25 mouse cellular contexts compared by ENCODE assay signal in the genomic region with DNA sequence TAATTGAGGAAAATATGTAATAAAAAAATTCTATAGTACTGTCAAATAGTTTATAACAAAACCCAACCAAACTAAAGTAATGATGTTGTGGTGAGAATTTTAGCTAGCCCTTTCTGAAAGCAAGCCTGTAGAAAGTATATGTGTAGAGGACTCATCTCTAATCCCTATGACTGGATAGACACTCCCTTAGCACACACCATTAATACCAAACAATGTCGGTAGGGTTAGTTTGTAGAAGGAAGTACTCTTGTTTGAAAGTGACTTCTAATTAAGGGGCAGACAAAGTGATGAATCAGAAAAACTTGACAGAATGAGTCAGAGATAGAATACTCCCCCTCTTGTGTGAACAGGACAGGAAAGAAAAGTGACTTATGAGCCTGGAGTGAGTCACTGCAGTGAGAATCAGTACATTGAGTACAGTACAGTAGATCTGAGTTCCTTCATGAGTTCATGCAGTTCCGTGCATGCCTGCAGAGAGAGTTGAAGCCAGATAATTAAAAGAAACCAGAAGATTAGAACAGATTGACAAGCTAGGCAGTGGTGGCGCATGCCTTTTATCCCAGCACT.
DNase-seq lines count a peak whose midpoint lies in the region; ATAC-seq lines count a peak whose summit lies in the region.
"Had no signal": no experiment of that assay in that cellular context is flagged by ENCODE, and none has a peak within 500 bp of the region (broad histone marks: within the 10 kb centered on the region; RNA-seq: fewer than 3 reads in every experiment).

No protein-coding gene starts in this region.

- H3K4me1 ChIP-seq in stomach, embryonic 16.5 days (ENCODE audit: control insufficient read depth, insufficient read depth, low read length): no peaks in the 10 kb centered on the region
- H3K4me1 ChIP-seq: limb, embryonic 12.5 days; liver, embryonic 15.5 days; midbrain, embryonic 10.5 days; neural tube, embryonic 13.5 days had no signal

- H3K9me3 ChIP-seq in stomach, embryonic 16.5 days (replicated peaks; ENCODE audit: control insufficient read depth, low read length): no peaks in the 10 kb centered on the region
- H3K9me3 ChIP-seq: limb, embryonic 12.5 days; liver, embryonic 15.5 days; midbrain, embryonic 10.5 days; neural tube, embryonic 13.5 days had no signal

- no peak overlapping the region for H3K27ac ChIP-seq in stomach, embryonic 16.5 days (ENCODE audit: low read length)
- H3K27ac ChIP-seq: limb, embryonic 12.5 days; liver, embryonic 15.5 days; midbrain, embryonic 10.5 days; neural tube, embryonic 13.5 days had no signal

- H3K4me3 ChIP-seq in stomach, embryonic 16.5 days (replicated peaks; ENCODE audit: low read length): no peak overlapping the region
- H3K4me3 ChIP-seq: limb, embryonic 12.5 days; liver, embryonic 15.5 days; midbrain, embryonic 10.5 days; neural tube, embryonic 13.5 days had no signal

- 68% methylated on average over 3 of the region's 3 CpGs for WGBS in stomach, embryonic 16.5 days

- H3K27me3 ChIP-seq in stomach, embryonic 16.5 days (ENCODE audit: control insufficient read depth, insufficient read depth, low read length): no peaks in the 10 kb centered on the region
- H3K27me3 ChIP-seq: limb, embryonic 12.5 days; liver, embryonic 15.5 days; neural tube, embryonic 13.5 days had no signal

- ATAC-seq in stomach, embryonic 16.5 days (ENCODE audit: insufficient read depth, low FRiP score): peak; percentile 79
- no peak for ATAC-seq in activated CD4-positive, CD25-positive, alpha-beta regulatory T cell, adult 4 months
- ATAC-seq: CD4-positive, CD25-positive, alpha-beta regulatory T cell, adult 4 months; forebrain, embryonic 14.5 days; hindbrain, embryonic 16.5 days; midbrain, embryonic 16.5 days had no signal

- DNase-seq in left cerebral cortex, adult 11 months (ENCODE audit: low spot score): peak; percentile 8
- no peak for DNase-seq in left cerebral cortex, postnatal 36 days (ENCODE audit: low spot score in 2 of 2)
- DNase-seq in 416B (ENCODE audit: low read depth): peak; percentile 10
- DNase-seq in NIH3T3 (ENCODE audit: low read depth): peak; percentile 63
- DNase-seq in embryo, embryonic 11 days: no peak
- no peak for DNase-seq in embryo, embryonic 10 days (ENCODE audit: low spot score)
- DNase-seq: adrenal gland, postnatal 25 days; cerebellum, adult 18-20 months; cerebellum, postnatal 10 days; gastrocnemius, postnatal 14 days; heart, postnatal 14 days; kidney, adult 18-20 months; kidney, postnatal 4 days; lung, embryonic 14.5 days; right cerebral cortex, postnatal 25 days had no signal

- no peaks in the 10 kb centered on the region for H3K36me3 ChIP-seq in stomach, embryonic 16.5 days (ENCODE audit: control insufficient read depth, insufficient read depth, low read length)
- H3K36me3 ChIP-seq: limb, embryonic 12.5 days; liver, embryonic 15.5 days; midbrain, embryonic 10.5 days; neural tube, embryonic 13.5 days had no signal

- intact Hi-C loops in left cerebral cortex, postnatal 36 days (cut with DNase I): no loop called here

- no peak overlapping the region for H3K9ac ChIP-seq in stomach, embryonic 16.5 days (ENCODE audit: low read length)
- H3K9ac ChIP-seq: limb, embryonic 12.5 days; liver, embryonic 15.5 days; lung, embryonic 14.5 days; neural tube, embryonic 13.5 days had no signal

- H3K4me2 ChIP-seq in stomach, embryonic 16.5 days (ENCODE audit: low read depth, low read length): no peak overlapping the region
- H3K4me2 ChIP-seq: limb, embryonic 12.5 days; liver, embryonic 15.5 days; lung, embryonic 14.5 days; neural tube, embryonic 13.5 days had no signal

Comparison
In these comparisons a context has a peak if more than half of its experiments do, and no peak if none do; other contexts are left out.
1. DNase-seq: peak in left cerebral cortex, adult 11 months (single experiment), 416B (single experiment) and NIH3T3 (single experiment); none in left cerebral cortex, postnatal 36 days (0 of 2), embryo, embryonic 11 days (single experiment) and embryo, embryonic 10 days (single experiment).